Mouse (Mus musculus): ENCODE data around the gene Trp53bp1.

DNA sequence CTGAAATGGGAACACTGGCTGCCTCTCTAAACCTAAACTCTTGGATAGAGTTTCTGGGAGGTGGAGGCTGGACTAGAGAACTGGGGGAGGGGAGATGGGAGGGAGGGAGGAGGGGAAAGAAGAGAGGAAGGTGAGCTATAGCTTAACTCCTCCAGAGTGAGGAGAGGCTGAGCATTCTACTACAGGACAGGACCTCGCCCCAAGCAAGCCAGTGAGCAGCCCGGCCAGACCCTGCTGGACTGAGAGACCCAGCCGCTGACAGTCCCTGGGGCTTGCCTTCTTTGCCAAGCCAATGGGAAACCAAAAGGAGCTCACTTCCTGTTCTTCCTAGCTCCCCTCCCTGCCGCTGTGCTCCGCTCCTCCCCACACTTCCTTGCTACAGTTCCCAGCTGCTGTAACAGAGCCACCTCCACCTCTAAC, 37.8 kb upstream of the Trp53bp1 start:
- TF ChIP-seq POLR2A (IDR thresholded peaks at IDR 0.05; ENCODE audit: borderline replicate concordance, extremely low read depth, insufficient read depth, insufficient read length, poor library complexity, severe bottlenecking): no peak
- TF ChIP-seq CTCF (IDR thresholded peaks at IDR 0.05; ENCODE audit: borderline replicate concordance, extremely low read depth, insufficient read depth, insufficient read length): no peak

All from brain, embryonic 14.5 days (tissue).